Mouse (Mus musculus): Measurements from ENCODE around the gene Frem1. TPM values are rescaled to one million over a fixed set of nuclear protein-coding genes. Genes with fewer than 3 reads are reported as not detected.

Gene Frem1
- polyA plus RNA-seq, 1 experiment: 0.19 TPM

GRCm38 (mm10) chr4:83061564-83061963 is 9.4 kb upstream of the Frem1 start:
- WGBS: 21% methylated on average over 2 of the region's 2 CpGs
- H3K27ac ChIP-seq (ENCODE audit: control insufficient read depth, insufficient read depth, low read length): no peak overlapping the region
- no peaks in the 10 kb centered on the region for H3K27me3 ChIP-seq (ENCODE audit: control insufficient read depth, insufficient read depth, low read length)
- H3K4me1 ChIP-seq (replicated peaks; ENCODE audit: control insufficient read depth, insufficient read depth, low read length): no peaks in the 10 kb centered on the region
- TF ChIP-seq POLR2A (IDR thresholded peaks at IDR 0.05; ENCODE audit: control insufficient read depth, extremely low read depth, insufficient read depth, low read length, poor library complexity) (no peak), CTCF (IDR thresholded peaks at IDR 0.05; ENCODE audit: borderline replicate concordance, control insufficient read depth, extremely low read depth, insufficient read depth, low read length, poor library complexity) (no peak)
- H3K36me3 ChIP-seq (ENCODE audit: control insufficient read depth, insufficient read depth, low read length): no peaks in the 10 kb centered on the region
- H3K4me3 ChIP-seq (ENCODE audit: control insufficient read depth, insufficient read depth, low read length): no peak overlapping the region
- DNase-seq: no peak

DNA sequence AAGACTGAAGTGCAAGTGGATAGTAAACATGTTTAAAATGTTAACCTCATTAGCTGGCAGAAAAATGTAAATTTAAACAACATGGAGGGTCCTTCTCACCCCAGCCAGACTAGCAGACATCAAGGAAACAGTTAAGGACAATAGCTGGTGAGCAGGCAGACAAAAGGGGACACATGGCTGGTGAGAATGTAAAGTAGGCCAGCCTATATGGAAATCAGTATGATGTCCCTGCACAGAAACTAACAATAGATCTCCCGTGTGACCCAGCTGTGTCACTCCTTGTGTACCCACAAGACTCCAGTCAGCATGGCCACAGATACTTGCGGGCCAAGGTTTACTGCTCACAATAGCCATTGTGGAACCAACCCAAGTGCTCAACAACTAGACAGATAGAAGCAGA is 6.5 kb upstream of the Frem1 start:
- H3K27me3 ChIP-seq (ENCODE audit: control insufficient read depth, insufficient read depth, low read length): no peaks in the 10 kb centered on the region
- no peak overlapping the region for H3K4me3 ChIP-seq (ENCODE audit: control insufficient read depth, insufficient read depth, low read length)
- TF ChIP-seq POLR2A (IDR thresholded peaks at IDR 0.05; ENCODE audit: control insufficient read depth, extremely low read depth, insufficient read depth, low read length, poor library complexity) (no peak), CTCF (IDR thresholded peaks at IDR 0.05; ENCODE audit: borderline replicate concordance, control insufficient read depth, extremely low read depth, insufficient read depth, low read length, poor library complexity) (no peak)
- 94% methylated on average over 2 of the region's 2 CpGs for WGBS
- no peak for DNase-seq
- H3K27ac ChIP-seq (ENCODE audit: control insufficient read depth, insufficient read depth, low read length): no peak overlapping the region
- no peaks in the 10 kb centered on the region for H3K4me1 ChIP-seq (replicated peaks; ENCODE audit: control insufficient read depth, insufficient read depth, low read length)
- H3K36me3 ChIP-seq (ENCODE audit: control insufficient read depth, insufficient read depth, low read length): no peaks in the 10 kb centered on the region

GRCm38 (mm10) chr4:83058182-83058581 is 6.0 kb upstream of the Frem1 start:
- no peak for DNase-seq
- Histone ChIP-seq H3K36me3 (ENCODE audit: control insufficient read depth, insufficient read depth, low read length) (no peaks in the 10 kb centered on the region), H3K27ac (ENCODE audit: control insufficient read depth, insufficient read depth, low read length) (no peak overlapping the region), H3K27me3 (ENCODE audit: control insufficient read depth, insufficient read depth, low read length) (no peaks in the 10 kb centered on the region), H3K4me3 (ENCODE audit: control insufficient read depth, insufficient read depth, low read length) (no peak overlapping the region), H3K4me1 (replicated peaks; ENCODE audit: control insufficient read depth, insufficient read depth, low read length) (no peaks in the 10 kb centered on the region)
- WGBS: 66% methylated on average over 2 of the region's 2 CpGs
- TF ChIP-seq POLR2A (IDR thresholded peaks at IDR 0.05; ENCODE audit: control insufficient read depth, extremely low read depth, insufficient read depth, low read length, poor library complexity) (no peak), CTCF (IDR thresholded peaks at IDR 0.05; ENCODE audit: borderline replicate concordance, control insufficient read depth, extremely low read depth, insufficient read depth, low read length, poor library complexity) (no peak)

DNA sequence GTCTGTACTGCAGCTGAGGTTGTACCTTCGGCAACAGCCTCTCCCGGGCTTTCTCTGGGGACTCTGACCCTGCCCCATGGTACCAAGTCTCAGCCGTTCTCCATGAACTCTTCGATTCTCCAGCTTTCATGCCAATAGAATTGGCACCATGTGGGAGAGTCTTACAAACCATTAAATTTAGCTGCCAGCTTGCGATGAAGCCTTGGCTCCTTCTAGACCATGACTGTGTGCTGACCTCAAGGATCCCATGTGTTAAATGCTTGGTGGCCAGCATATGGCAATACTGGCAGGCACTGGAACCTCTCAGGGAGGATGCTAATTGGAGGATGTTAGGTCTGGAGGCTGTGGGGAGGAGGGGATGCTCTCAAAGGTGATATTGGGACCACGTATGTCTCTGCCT is 4.4 kb upstream of the Frem1 start:
- TF ChIP-seq CTCF (IDR thresholded peaks at IDR 0.05; ENCODE audit: borderline replicate concordance, control insufficient read depth, extremely low read depth, insufficient read depth, low read length, poor library complexity): no peak
- no peak for TF ChIP-seq POLR2A (IDR thresholded peaks at IDR 0.05; ENCODE audit: control insufficient read depth, extremely low read depth, insufficient read depth, low read length, poor library complexity)
- WGBS: 94% methylated on average over 6 of the region's 6 CpGs

DNA sequence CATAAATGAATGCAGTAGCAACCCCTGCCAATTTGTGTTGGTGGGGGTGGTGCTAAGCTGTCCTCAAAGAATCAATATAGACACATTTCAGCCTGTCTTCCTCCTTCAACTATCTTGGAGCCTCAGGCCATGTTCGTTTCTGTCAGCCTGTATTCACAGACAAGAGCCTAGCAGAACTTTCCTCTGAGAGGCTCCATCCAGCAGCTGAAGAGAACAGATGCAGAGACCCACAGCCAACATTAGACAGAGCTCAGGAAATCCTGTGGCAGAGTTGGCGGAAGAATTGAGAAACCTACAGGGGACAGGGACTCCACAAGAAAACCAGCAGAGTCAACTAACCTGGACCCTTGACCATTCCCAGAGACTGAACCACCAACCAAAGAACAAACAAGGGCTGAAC is 3.3 kb upstream of the Frem1 start:
- no peaks in the 10 kb centered on the region for H3K4me1 ChIP-seq (replicated peaks; ENCODE audit: control insufficient read depth, insufficient read depth, low read length)

More for the DNA sequence above, 4.4 kb upstream of the Frem1 start:
- DNase-seq: no peak
- Histone ChIP-seq H3K36me3 (ENCODE audit: control insufficient read depth, insufficient read depth, low read length) (no peaks in the 10 kb centered on the region), H3K27me3 (ENCODE audit: control insufficient read depth, insufficient read depth, low read length) (no peaks in the 10 kb centered on the region), H3K4me3 (ENCODE audit: control insufficient read depth, insufficient read depth, low read length) (no peak overlapping the region), H3K4me1 (replicated peaks; ENCODE audit: control insufficient read depth, insufficient read depth, low read length) (no peaks in the 10 kb centered on the region), H3K27ac (ENCODE audit: control insufficient read depth, insufficient read depth, low read length) (no peak overlapping the region)

DNA sequence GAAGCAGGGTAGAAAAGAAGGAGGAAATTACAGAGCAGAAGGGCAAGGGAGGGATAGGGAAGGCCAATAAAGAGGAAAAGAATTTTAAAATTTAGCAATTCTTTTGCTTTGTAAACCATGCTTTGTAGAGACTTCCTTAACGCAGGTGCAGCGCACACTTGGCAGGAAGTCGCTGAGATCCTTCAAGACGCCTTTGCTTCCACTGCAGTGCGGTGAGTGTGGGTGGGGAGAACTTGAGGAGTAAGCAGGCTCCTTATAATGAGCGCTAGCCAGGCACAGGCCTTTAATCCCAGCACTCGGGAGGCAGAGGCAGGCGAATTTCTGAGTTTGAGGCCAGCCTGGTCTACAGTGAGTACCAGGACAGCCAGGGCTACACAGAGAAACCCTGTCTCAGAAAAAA is 1.1 kb upstream of the Frem1 start:
- Histone ChIP-seq H3K27me3 (ENCODE audit: control insufficient read depth, insufficient read depth, low read length) (no peaks in the 10 kb centered on the region), H3K4me3 (ENCODE audit: control insufficient read depth, insufficient read depth, low read length) (no peak overlapping the region), H3K27ac (ENCODE audit: control insufficient read depth, insufficient read depth, low read length) (no peak overlapping the region), H3K36me3 (ENCODE audit: control insufficient read depth, insufficient read depth, low read length) (no peaks in the 10 kb centered on the region), H3K4me1 (replicated peaks; ENCODE audit: control insufficient read depth, insufficient read depth, low read length) (no peaks in the 10 kb centered on the region)
- DNase-seq: no peak
- TF ChIP-seq CTCF (IDR thresholded peaks at IDR 0.05; ENCODE audit: borderline replicate concordance, control insufficient read depth, extremely low read depth, insufficient read depth, low read length, poor library complexity) (no peak), POLR2A (IDR thresholded peaks at IDR 0.05; ENCODE audit: control insufficient read depth, extremely low read depth, insufficient read depth, low read length, poor library complexity) (no peak)
- WGBS: 21% methylated on average over 8 of the region's 8 CpGs

More for the DNA sequence above, 3.3 kb upstream of the Frem1 start:
- Histone ChIP-seq H3K27me3 (ENCODE audit: control insufficient read depth, insufficient read depth, low read length) (no peaks in the 10 kb centered on the region), H3K27ac (ENCODE audit: control insufficient read depth, insufficient read depth, low read length) (no peak overlapping the region), H3K36me3 (ENCODE audit: control insufficient read depth, insufficient read depth, low read length) (no peaks in the 10 kb centered on the region), H3K4me3 (ENCODE audit: control insufficient read depth, insufficient read depth, low read length) (no peak overlapping the region)
- WGBS: 15% methylated on average over 2 of the region's 2 CpGs
- TF ChIP-seq POLR2A (IDR thresholded peaks at IDR 0.05; ENCODE audit: control insufficient read depth, extremely low read depth, insufficient read depth, low read length, poor library complexity): no peak
- no peak for TF ChIP-seq CTCF (IDR thresholded peaks at IDR 0.05; ENCODE audit: borderline replicate concordance, control insufficient read depth, extremely low read depth, insufficient read depth, low read length, poor library complexity)
- no peak for DNase-seq

GRCm38 (mm10) chr4:83051176-83051575 is 963 bp downstream of the Frem1 start:
- Histone ChIP-seq H3K4me3 (ENCODE audit: control insufficient read depth, insufficient read depth, low read length) (no peak overlapping the region), H3K27ac (ENCODE audit: control insufficient read depth, insufficient read depth, low read length) (no peak overlapping the region), H3K27me3 (ENCODE audit: control insufficient read depth, insufficient read depth, low read length) (no peaks in the 10 kb centered on the region), H3K36me3 (ENCODE audit: control insufficient read depth, insufficient read depth, low read length) (no peaks in the 10 kb centered on the region), H3K4me1 (replicated peaks; ENCODE audit: control insufficient read depth, insufficient read depth, low read length) (no peaks in the 10 kb centered on the region)
- TF ChIP-seq POLR2A (IDR thresholded peaks at IDR 0.05; ENCODE audit: control insufficient read depth, extremely low read depth, insufficient read depth, low read length, poor library complexity) (no peak), CTCF (IDR thresholded peaks at IDR 0.05; ENCODE audit: borderline replicate concordance, control insufficient read depth, extremely low read depth, insufficient read depth, low read length, poor library complexity) (no peak)
- WGBS: 79% methylated on average over 8 of the region's 8 CpGs
- DNase-seq: no peak
